Mouse (Mus musculus): ENCODE measurements around the gene Slc39a11.

Slc39a11 gene

DNA sequence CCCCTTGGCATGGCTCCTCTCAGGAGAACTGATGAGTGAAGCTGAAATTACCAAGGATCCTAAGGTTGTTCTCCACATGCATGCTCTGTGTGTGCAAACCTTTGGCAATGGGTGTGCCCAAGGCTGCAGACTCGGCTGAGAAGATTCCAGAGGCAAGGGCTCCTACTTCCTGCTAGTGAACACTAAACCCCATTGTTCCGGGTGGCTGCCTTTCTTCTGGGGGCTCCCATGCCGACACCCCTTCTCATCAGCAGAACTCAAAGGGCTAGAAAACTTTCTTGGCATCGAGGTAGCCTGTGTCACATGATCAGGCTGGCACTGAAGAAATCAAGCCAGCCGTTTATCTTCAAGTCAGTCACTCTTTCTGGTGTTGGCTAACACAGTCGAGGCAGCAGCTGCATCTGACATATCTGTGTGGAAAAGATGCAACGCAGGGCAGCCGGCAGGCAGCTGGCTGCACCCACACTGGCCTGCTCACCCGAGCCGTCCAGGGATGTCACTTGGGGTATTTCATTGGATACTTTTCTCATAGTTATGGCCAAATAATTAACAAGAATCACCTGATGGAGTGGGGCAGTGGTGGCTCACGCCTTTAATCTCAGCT is 145.3 kb downstream of the Slc39a11 start:
- no peak for DNase-seq

DNA sequence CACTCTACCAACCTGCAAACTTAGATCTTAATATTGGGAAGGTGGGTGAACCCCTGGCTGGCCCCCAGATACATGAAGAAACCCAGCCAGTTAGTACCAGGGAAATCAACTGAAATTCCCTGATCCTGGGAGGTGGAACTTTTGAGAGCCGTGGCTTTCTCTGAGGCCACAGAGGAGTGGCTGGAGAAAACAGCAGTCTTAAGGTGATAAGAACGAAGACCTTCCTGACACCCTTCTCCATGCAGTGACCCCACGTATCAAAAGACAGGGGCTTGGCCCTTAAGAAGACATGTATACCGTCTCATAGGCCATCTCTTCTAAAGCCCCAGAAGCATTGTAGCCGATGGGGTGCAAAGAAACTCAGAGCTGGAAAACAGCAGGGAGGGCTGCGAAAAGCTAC is 146.9 kb downstream of the Slc39a11 start:
- no peak for DNase-seq

- no peak for DNase-seq
Measured at GRCm38 (mm10) chr11:113500631-113501305, 149.1 kb downstream of the Slc39a11 start.

GRCm38 (mm10) chr11:113498889-113499288 is 151.0 kb downstream of the Slc39a11 start:
- peak; percentile 21 to 33 for DNase-seq

DNA sequence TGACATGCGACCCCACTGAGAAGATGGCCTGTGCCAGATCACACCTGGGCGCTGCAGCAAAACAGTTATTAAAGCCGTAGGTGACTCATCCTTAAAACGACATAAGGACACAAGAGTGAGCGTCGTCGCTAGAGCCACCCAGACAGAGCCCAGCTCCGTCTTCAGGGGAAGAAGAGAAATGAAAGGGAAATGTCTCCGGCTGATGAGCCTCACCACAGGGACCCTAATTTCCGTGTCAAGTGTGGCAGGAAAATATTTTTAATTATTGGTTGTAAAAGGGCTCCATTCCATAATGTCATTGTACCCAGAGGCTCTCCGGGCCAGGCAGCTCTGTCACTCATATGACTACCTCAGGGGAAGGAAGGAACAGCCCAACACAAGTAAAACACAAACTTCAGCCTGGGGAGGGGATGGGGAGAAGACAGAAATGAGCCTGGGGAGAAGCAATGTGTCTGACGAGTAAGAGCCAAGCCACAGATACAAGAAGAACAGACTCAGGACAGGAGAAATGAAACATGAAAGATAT is 155.8 kb downstream of the Slc39a11 start:
- DNase-seq, result no peak

DNA sequence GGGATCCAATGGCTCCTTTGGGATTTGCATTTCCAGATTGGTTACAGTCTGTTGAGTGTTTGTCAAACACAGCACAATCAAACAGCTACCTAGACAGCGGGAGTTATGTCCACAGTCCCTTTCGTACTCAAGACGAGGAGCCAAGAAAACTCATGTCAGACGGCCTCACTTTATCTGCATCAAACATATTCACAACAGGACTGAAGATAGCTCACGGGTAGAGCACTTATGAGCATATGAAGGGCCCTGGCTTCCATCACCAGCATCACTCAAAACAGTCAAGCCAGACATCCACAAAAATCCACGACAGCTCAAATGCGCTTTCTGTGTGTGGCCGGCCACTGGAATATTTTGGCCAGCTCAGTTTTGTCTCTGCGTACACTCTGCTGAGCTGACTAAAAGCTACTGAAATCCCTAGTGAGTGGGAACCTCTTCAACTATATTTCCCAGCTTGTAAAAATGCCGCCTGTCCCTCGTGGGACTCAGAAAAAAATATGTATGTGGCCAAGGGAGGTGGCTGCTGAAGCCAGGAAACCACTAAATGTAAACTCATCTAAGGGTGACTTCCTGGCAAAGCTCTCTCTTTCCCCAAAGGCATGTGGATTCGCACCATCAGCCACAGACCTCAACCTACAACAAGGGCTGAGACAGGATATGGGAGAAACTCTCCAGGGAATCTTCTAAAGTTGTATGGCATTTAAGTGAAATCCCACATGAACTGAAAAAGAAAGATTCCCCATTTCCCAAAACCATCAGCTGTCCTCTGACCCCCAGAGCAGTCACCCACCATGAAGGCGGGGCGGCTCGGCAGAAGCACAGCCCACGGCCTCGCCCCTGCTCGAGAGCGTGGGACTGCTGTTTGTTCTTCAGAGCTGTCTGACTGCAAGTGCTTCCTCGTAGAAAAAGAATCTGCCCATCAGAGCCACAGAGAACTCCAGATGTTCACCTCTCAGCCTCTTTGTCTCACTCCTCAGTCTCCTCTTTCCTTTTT is 159.1 kb downstream of the Slc39a11 start:
- no peak for DNase-seq

GRCm38 (mm10) chr11:113487603-113488335 is 162.1 kb downstream of the Slc39a11 start:
- DNase-seq, result no peak

- DNase-seq, result no peak
Measured at GRCm38 (mm10) chr11:113484037-113484436, 165.8 kb downstream of the Slc39a11 start.

DNA sequence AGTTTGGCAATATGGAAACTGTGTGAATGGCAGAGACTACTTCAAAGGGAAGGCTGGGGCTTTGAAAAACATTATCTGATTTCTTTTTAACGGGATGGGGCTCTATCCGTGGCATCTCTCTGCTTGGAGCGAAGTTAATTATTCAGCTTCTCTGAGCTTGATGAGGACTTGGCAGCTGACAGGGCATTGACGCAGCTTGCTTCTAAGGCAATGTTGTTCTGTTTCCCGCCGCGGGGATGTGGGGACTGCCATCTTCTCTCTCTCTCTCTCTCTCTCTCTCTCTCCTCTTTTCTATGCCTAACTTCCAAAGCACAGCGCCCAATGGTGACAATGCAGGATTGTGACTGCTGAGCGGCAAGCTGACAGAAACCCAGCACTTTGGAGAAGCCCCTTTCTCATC is 172.3 kb downstream of the Slc39a11 start:
- DNase-seq, result no peak

GRCm38 (mm10) chr11:113476720-113477119 is 173.2 kb downstream of the Slc39a11 start:
- DNase-seq, result no peak

DNA sequence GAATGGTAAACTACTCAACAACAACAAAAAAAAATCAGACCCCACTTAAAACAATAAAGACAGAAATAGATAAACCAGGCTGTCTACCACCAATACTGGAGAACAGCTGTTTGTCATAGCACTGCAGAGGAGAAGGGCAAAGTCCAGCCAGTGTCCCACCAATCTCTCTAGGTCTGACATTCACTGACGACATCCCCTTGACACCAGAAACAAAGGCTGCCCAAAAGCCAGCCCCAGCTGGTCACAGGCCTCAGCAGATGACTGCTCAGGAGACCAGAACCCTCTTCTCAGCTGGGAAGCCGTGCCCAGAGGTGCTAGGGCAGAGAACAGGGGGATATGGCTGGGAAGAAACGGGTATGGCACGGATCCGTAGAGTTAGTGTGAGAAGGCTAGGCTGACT is 174.4 kb downstream of the Slc39a11 start:
- no peak for DNase-seq

DNA sequence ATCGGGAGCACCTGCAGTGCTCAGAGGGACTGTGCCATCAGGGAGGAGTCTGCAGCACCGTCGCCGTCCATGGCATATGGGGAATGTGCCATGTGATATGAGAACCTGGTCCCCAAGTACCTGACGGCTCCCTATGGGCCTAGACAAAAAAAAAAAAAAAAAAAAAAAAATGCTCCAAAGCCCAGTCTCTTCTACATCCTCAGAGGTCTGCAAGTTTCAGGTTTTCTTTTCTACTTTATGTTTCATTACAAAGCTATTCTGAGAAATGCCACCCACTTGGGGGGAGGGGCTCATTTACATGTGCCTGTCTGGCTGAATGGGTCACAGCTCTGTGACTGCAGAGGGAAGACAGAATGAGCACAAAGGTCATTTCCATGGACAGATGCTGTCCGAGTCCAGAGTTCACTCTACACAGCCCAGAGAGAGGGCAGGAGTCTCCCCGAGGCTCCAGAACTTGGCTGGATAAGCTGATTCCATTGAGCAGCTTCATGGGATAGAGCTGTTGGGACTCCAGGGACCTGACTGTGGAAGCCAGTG is 175.8 kb downstream of the Slc39a11 start:
- DNase-seq, result no peak

GRCm38 (mm10) chr11:113471936-113472335 is 177.9 kb downstream of the Slc39a11 start:
- DNase-seq, result no peak

DNA sequence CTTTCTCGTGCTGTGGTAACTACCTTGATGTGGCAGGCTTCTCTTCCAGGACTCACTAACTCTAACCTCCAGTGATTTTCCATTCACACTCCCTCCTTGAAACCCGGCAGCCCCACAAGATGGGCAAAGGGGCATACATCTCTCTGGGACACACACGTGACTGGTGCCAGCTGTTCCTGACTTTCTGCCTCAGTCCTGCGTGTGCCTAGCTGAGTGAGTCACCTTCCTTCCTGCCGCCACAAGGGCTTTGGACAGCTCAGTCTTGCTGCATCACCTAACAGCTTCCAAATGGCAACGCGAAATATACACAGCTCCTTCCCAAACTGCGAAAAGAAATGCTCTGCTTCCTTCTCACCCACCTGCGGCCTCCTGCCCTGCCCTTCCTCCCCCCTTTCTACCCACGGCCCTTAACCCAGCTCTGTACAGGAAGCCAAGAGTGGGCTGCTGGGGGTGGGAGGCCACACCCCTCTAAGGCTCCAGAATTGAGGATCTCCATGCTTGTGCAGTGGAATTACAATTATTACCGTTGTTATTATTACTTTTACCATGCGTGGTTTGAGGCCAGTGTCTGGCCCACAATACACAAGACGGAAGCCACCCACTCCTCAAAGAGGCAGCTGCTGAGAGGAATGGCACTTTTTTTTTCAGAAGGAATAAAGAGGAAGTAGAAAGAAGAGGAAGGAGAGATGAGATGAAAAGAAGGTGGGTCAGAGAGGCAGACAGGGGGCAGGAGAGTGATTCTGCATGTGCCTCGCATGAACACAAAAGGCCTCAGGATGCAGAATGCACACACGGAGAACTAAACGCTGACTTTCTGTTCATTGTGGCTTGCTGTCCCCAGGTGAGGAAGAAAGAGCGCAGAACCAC is 179.7 kb downstream of the Slc39a11 start:
- DNase-seq, result no peak

- DNase-seq, result no peak
Measured at GRCm38 (mm10) chr11:113468016-113468415, 181.9 kb downstream of the Slc39a11 start.

DNA sequence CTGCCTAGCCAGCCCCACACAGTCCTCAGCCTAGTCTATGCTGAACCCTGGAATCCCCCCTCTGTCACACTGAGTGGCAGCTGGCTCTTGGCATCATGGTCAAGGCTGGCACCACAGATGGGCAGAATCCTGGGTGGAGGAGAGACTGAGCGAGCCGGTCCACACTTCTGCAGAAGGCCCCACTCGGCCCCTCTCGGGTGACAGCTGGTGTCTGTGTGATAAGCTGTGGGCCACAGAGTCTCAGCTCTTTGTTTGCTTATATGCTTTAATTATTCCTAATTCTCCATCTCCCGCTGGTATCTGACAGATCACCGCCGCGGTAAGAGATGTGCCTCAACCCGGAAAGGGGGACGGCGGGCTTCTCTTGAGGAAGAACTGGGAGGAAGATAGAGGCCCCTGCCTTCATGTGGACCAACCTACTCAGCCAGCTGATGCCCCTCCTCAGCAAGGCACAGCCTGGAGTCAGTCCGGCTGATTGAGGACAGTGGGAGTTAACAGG is 182.5 kb downstream of the Slc39a11 start:
- no peak for DNase-seq

GRCm38 (mm10) chr11:113460118-113460517 is 189.8 kb downstream of the Slc39a11 start:
- DNase-seq, result no peak

DNA sequence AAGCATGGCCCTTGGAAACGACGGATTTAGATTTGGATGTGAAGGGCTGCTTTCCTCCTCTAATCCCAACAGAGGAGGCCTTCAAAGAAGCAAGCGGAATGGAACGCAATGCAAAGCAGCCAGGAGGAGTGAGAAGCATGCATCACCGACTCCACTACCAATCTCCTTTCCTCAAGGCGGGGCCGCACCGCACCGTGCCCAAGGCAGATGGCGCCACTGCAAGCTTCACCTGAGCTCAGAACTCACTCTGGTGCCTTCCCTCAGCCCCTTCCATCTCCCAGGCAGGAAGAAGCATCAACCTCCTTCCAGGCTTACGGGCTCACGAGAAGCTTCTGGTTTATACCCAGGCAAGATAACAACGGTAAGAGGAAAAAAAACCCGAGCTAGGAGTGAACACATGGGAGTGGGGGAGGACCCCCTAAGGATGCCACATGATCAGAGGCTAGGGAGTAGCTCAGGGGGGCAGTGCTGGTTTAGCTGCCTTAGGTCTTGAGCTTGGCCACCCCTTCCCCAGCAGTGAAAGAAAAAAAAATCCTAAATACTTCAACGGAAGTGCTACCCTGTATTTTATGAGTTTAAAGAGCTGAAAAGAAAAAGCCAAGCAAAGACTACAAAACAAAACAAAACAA is 191.2 kb downstream of the Slc39a11 start:
- DNase-seq, result no peak

GRCm38 (mm10) chr11:113452861-113453568 is 196.9 kb downstream of the Slc39a11 start:
- DNase-seq, result no peak

GRCm38 (mm10) chr11:113451301-113451700 is 198.6 kb downstream of the Slc39a11 start:
- DNase-seq, result no peak
